Mouse (Mus musculus) monocyte, adult 5-6 weeks (primary cell): ENCODE data around the gene Nuak1. TPM values are rescaled to one million over a fixed set of nuclear protein-coding genes. Genes with fewer than 3 reads are reported as not detected.

ENCODE experiments used
- ATAC-seq: fragments of 153-309, 156-312 bp; replicated peaks from 2 replicates; pipeline ENCODE4 v1.8.0; 2017; ENCODE audit warnings: mild to moderate bottlenecking; ENCODE audit not compliant: low TSS enrichment, insufficient number of reproducible peaks, severe bottlenecking, poor library complexity, low FRiP score
- total RNA-seq: library from RNA; stranded (forward); fragments of 200-1000, 200-491, 200-594 nt; gene quantifications from 3 replicates; pipeline ENCODE4 v1.2.3, GENCODE M21; 2017

Gene Nuak1
- total RNA-seq, 1 experiment from 2014 or later, result 0.48 TPM

GRCm38 (mm10) chr10:84414981-84415700 lies 25.3 kb downstream of the Nuak1 start:
- ATAC-seq, result no peak

DNA sequence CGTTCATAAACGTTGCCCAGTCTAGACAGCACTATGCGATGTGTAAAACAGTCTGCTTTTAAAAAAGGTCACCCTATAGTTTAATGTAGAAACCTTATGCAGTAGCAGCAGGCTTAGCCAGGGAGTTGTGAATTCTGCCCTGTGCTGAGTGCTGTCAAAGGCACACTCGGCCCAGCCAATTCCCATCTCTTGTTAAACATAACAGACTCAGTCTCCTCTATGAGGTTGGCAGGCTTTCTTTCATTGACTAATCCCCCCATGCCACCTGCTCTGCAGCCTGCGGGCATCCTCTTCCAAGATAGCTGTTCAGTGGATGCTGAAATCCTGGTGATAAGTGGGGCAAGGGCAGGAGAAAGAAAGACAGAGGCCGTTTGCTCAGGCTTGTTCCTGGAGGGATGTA lies 27.1 kb downstream of the Nuak1 start:
- no peak for ATAC-seq

DNA sequence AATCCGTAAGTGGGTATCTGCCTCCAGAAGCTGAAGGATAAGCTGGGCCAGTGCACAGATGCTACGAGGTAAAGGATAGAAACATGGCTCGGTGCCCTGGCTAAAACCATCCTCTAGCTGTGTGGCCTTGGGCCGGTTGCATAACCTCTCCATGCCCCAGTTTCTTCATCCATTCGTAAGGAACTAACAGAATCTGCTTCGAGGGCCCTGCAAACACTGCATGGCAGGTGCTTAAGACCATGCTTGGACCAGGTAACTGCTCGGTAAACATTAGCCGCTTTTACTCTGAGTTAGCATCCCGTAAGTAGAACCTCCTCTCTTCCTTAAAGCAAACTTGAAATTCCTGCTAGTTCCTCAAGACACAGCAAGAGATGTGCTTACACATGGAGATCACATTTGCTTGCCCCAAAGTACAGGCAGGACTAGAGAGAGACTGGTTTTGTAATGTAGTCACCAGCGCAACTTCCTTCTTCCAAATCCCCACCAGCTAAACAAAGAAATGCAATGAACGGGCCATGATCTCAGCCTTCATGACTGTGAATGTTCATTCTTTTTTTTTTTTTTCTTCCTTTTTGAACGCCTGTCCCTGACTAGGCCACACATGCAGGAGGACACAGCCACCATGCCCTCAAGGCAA lies 28.0 kb downstream of the Nuak1 start:
- ATAC-seq, result no peak

GRCm38 (mm10) chr10:84411122-84412105 lies 29.0 kb downstream of the Nuak1 start:
- ATAC-seq, result no peak

- no peak for ATAC-seq
Observed at GRCm38 (mm10) chr10:84408965-84409660, 31.3 kb downstream of the Nuak1 start.

DNA sequence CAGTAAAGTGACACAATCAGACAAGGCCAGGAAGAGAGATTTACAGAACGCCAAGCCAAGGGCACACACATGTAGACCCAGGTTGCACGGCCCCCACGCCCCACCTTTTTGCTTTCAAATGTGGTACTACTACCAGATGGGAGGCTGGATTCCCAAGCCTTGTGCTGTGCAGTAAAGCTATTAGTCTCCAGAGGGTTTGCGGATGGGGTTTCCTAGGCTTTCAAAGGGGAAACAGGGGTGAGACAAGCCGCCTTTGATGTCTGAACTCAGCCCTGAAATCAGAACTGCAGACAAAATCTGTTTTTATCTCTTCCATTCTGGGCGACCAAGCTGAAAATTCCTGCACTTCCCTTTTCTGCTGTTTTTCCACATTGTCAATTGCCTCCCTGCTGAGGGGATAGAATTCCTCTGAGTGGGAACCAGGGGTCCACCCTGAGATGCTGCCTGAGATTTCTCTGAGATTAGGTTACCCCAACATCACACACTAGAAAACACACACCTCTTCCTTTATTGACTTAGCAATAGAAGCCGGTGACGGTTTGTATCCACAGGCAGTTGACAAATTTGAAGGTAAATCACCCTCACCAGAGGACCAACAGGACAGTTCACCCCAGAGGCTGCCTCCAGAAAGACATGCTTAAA lies 35.1 kb downstream of the Nuak1 start:
- ATAC-seq, result no peak

DNA sequence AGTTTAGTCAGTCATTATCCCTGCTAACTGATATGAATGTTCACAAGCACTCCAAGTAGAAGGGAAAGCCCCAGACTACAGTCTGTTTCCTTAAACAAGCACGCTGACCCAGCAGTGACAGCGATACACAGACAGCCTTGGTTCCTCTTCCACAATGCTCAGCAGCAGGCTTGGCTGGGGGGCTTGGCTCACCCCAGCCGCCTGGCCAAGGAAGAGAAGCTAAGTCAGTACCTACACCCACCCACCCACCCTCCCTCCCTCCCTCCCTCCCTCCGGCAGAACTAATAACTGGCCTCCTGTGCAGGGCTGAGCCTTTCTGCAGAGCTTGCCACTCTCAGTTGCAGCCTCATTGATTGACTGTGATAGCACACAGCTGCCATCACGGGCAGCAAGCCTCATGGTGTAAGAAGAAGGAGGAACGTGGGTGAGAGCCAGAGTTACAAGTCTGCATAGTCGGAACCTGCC lies 38.5 kb downstream of the Nuak1 start:
- no peak; the same call in 1 of the 2 replicates for ATAC-seq

DNA sequence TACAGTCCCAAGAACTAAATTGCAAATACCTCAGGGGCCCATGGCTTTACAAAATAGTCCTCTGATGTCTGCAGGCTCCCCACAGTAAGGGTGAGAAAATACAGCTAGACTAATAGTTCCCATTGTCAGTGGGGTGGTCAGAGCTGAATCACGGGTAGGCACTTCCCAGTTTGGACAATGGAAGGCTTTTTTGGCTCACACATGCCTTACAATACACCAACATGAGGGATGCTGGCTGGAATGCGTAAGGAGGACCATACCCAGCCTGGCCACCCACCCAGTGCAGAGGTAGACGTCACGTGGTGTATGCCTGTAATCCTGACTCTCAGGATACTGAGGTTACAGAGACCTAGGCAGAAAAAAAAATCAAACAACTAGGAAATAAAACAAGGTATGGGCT lies 39.2 kb downstream of the Nuak1 start:
- no peak for ATAC-seq

- ATAC-seq, result no peak
Observed at GRCm38 (mm10) chr10:84400037-84400681, 40.2 kb downstream of the Nuak1 start.

DNA sequence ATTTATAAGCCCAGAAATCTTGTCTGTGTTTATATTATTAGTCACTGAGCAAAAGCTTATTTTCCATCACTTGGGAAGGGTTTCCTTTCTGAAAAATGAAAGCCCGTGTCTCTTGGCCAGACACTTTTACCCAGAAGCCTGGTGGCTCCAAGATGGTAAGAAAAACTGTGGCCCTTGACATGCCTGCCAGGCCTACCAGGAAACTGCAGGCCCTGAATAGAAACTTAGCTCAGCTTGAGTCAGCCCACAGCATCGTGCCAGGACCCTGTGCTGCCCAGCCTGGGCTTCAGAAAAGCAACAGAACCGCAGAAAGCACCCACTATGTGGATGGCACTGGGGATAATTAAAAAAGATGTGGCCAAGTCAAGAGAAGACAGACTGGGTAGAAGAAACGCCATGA lies 43.1 kb downstream of the Nuak1 start:
- no peak for ATAC-seq

GRCm38 (mm10) chr10:84395885-84396659 lies 44.3 kb downstream of the Nuak1 start:
- no peak for ATAC-seq

- no peak for ATAC-seq
Observed at GRCm38 (mm10) chr10:84395259-84395658, 45.1 kb downstream of the Nuak1 start.

DNA sequence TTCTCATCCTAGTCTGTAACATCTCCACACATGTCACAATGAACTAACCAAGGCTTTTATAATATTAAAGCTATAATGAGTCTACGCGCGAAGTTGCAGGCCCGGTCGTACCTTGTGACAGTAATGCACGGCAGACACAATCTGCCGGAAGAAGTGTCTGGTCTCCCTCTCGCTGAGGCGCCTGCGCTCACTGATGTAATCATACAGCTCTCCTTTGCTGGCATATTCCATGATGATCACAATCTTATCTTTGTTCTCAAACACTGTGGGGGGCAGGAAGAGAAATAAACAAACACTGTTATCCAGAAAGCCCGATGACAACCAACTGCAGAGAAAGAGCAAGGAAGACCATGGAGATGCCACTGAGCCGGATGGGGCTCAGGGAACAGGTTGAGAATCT lies 46.5 kb downstream of the Nuak1 start:
- ATAC-seq, result no peak

DNA sequence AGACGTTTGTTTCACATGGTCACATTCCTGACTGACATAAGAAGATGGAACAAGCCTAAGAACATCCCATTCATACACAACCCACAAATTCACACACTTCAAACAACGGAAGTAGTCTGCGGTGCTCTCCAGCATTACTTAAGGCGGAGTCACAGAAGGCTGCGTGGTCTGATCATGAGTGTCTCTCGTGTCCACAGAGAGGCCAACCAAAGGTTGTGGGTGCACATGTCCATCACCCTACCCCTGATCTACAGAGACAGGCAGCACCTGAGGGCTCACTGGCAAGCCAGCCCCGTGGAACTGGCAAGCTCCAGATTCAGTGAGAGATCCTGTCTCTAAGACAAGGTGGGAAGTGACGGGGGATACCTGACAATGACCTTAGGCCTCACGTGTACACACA lies 47.0 kb downstream of the Nuak1 start:
- no peak for ATAC-seq

- ATAC-seq, result no peak
Observed at GRCm38 (mm10) chr10:84392723-84393081, 47.7 kb downstream of the Nuak1 start.

DNA sequence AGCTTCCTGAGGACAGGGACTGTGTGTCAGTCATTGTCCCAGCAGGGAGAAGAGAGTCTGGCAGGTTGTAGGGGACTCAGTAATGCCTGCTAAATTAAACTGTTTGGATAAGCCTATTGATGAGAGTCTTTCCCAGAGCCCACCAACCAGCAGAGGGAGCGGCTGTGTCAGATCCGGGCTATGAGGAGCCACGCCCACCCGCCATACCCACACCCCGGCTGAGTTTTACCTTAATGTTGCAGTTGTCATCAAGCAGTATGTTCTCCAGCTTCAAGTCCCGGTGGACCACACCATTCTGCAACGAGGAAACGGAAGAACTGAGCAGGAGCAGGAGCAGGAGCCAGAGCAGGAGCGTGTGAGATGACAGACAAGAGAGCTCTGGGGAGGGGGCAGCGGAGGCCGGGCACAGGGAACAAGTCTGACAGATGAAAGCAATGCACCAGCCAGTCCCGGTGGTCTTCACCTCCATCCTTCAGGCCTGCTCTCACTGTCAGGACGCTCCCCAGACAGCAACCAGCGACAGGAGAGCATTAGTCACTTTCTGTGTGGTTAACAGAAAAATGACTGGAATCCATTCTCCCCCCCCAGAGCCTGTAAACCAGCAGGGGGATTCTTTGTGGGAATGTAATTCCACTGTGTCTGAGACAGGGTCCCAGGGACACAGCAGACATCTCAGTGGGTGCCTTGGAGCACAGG lies 48.2 kb downstream of the Nuak1 start:
- ATAC-seq, result no peak

- no peak for ATAC-seq
Observed at GRCm38 (mm10) chr10:84389707-84390106, 50.7 kb downstream of the Nuak1 start.
